Mouse (Mus musculus): Measurements from ENCODE around the gene Ubxn11. TPM values are rescaled to one million over a fixed set of nuclear protein-coding genes. Genes with fewer than 3 reads are reported as not detected.

Gene Ubxn11
- polyA plus RNA-seq, 1 experiment from 2014 or later: 6.2 TPM

- no peak for ATAC-seq
- no peak overlapping the region for H3K4me3 ChIP-seq
- 90% methylated on average over 7 of the region's 7 CpGs for WGBS
Measured at GRCm38 (mm10) chr4:134094004-134094564, 8.3 kb upstream of the Ubxn11 start.

GRCm38 (mm10) chr4:134094923-134095547 lies 7.3 kb upstream of the Ubxn11 start, which contains the start of gene Cd52:
Gene Cd52, minus strand, starts transcription at chr4:134095082.
- Histone ChIP-seq H3K9ac (no peak within 1 kb of the TSS), H3K4me2 (no peak within 1 kb of the TSS), H3K9me3 (replicated peaks) (no peaks in the 10 kb centered on the region), H3K27me3 (no peaks in the 10 kb centered on the region), H3K4me3 (no peak within 1 kb of the TSS), H3K4me1 (no peaks in the 10 kb centered on the region), H3K36me3 (ENCODE audit: poor library complexity, severe bottlenecking) (no peaks in the 10 kb centered on the region), H3K27ac (no peak within 1 kb of the TSS)
- 71% methylated on average over 3 of the region's 3 CpGs for WGBS
- no peak for ATAC-seq

More at GRCm38 (mm10) chr4:134094004-134094564, 8.3 kb upstream of the Ubxn11 start:
- Histone ChIP-seq H3K4me2 (no peak overlapping the region), H3K27me3 (no peaks in the 10 kb centered on the region), H3K9ac (no peak overlapping the region), H3K9me3 (replicated peaks) (no peaks in the 10 kb centered on the region), H3K36me3 (ENCODE audit: poor library complexity, severe bottlenecking) (no peaks in the 10 kb centered on the region), H3K27ac (no peak overlapping the region), H3K4me1 (no peaks in the 10 kb centered on the region)

- no peaks in the 10 kb centered on the region for H3K27me3 ChIP-seq
- H3K4me3 ChIP-seq: no peak overlapping the region
- no peaks in the 10 kb centered on the region for H3K4me1 ChIP-seq
- H3K36me3 ChIP-seq (ENCODE audit: poor library complexity, severe bottlenecking): no peaks in the 10 kb centered on the region
- H3K9ac ChIP-seq: no peak overlapping the region
- no peak for ATAC-seq
- no peak overlapping the region for H3K4me2 ChIP-seq
- H3K9me3 ChIP-seq (replicated peaks): no peaks in the 10 kb centered on the region
- 86% methylated on average over 3 of the region's 3 CpGs for WGBS
- no peak overlapping the region for H3K27ac ChIP-seq
Measured at GRCm38 (mm10) chr4:134096120-134096519, 6.2 kb upstream of the Ubxn11 start.

DNA sequence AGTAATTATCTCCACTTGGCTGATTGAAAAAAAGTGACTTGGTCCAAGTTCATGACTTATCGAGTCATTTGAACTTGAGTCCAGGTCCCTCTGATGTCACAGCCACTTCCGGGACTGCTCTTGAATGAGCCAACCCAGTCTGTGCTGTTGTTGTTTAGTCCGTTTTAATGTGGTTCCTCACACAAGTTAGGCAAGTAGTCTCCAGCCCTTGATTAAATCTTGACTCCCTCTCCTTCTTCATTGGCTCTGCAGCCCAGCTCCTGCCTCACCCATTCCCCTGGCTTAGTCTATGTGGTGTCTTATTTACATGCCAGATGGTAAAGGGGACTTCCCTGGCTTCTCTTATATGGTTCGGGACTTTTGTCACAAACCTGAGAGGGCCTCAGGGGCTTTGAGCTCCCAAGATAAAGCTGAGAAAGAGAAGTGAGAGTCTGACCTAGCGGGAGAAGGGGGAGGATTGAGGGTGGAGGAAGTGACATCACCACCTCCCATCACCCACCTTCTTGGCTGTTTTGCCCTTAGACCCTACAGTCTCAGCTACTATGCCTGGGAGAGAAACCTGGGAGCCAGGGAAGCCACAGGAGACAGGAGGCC lies 5.3 kb upstream of the Ubxn11 start:
- no peak overlapping the region for H3K27ac ChIP-seq
- H3K4me2 ChIP-seq: no peak overlapping the region
- no peaks in the 10 kb centered on the region for H3K9me3 ChIP-seq (replicated peaks)
- WGBS: 85% methylated on average over 5 of the region's 5 CpGs
- H3K36me3 ChIP-seq (ENCODE audit: poor library complexity, severe bottlenecking): no peaks in the 10 kb centered on the region
- no peaks in the 10 kb centered on the region for H3K4me1 ChIP-seq
- no peak for ATAC-seq
- H3K4me3 ChIP-seq: no peak overlapping the region
- H3K9ac ChIP-seq: no peak overlapping the region
- no peaks in the 10 kb centered on the region for H3K27me3 ChIP-seq

GRCm38 (mm10) chr4:134098628-134099027 lies 3.7 kb upstream of the Ubxn11 start:
- no peaks in the 10 kb centered on the region for H3K9me3 ChIP-seq (replicated peaks)
- no peak overlapping the region for H3K4me2 ChIP-seq
- no peak overlapping the region for H3K9ac ChIP-seq
- H3K36me3 ChIP-seq (ENCODE audit: poor library complexity, severe bottlenecking): no peaks in the 10 kb centered on the region
- H3K4me1 ChIP-seq: peaks cover 8% of the 10 kb centered on the region
- no peak overlapping the region for H3K4me3 ChIP-seq
- no peak for ATAC-seq
- H3K27me3 ChIP-seq: no peaks in the 10 kb centered on the region
- WGBS: 77% methylated on average over 8 of the region's 8 CpGs
- no peak overlapping the region for H3K27ac ChIP-seq

DNA sequence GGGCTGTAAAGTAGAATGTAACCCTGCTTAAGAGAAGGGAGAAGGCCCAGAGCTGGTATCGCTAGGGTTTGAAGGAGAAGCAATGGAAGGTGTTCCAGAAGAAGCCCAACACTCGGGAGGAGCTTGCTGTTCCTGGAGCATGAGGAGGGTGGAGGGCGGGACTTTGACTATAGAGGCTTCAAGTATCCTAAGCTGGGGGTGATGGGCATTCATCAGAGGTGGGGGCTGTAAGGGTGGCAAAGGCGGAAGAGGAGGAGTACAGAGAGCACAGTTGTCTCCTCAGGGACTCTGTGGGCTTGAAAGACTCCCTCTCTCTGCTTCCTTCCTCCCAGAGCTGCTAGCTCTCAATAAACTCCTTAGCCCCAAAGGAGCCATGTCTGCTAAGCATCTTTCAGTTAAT lies 2.1 kb upstream of the Ubxn11 start:
- H3K9me3 ChIP-seq (replicated peaks): no peaks in the 10 kb centered on the region
- no peaks in the 10 kb centered on the region for H3K27me3 ChIP-seq
- H3K4me3 ChIP-seq: no peak overlapping the region
- no peak for ATAC-seq
- H3K4me1 ChIP-seq: peaks cover 8% of the 10 kb centered on the region
- WGBS: 77% methylated on average over 4 of the region's 4 CpGs
- no peaks in the 10 kb centered on the region for H3K36me3 ChIP-seq (ENCODE audit: poor library complexity, severe bottlenecking)
- no peak overlapping the region for H3K4me2 ChIP-seq
- H3K27ac ChIP-seq: no peak overlapping the region
- no peak overlapping the region for H3K9ac ChIP-seq

GRCm38 (mm10) chr4:134102742-134103119 lies 361 bp downstream of the Ubxn11 start:
- H3K4me1 ChIP-seq: peaks cover 8% of the 10 kb centered on the region
- H3K4me3 ChIP-seq: peak overlapping the region; percentile 81
- ATAC-seq: peak; percentile 76; the same call in 1 of the 2 replicates
- 3% methylated on average over 21 of the region's 21 CpGs for WGBS
- peak overlapping the region; percentile 74 for H3K4me2 ChIP-seq
- no peaks in the 10 kb centered on the region for H3K27me3 ChIP-seq
- no peaks in the 10 kb centered on the region for H3K9me3 ChIP-seq (replicated peaks)
- no peak overlapping the region for H3K27ac ChIP-seq
- H3K36me3 ChIP-seq (ENCODE audit: poor library complexity, severe bottlenecking): no peaks in the 10 kb centered on the region
- H3K9ac ChIP-seq: peak overlapping the region; percentile 71

- Histone ChIP-seq H3K27me3 (no peaks in the 10 kb centered on the region), H3K4me3 (no peak overlapping the region), H3K9me3 (replicated peaks) (no peaks in the 10 kb centered on the region), H3K27ac (no peak overlapping the region), H3K36me3 (ENCODE audit: poor library complexity, severe bottlenecking) (no peaks in the 10 kb centered on the region), H3K9ac (no peak overlapping the region), H3K4me2 (no peak overlapping the region), H3K4me1 (peaks cover 8% of the 10 kb centered on the region)
- WGBS: 87% methylated on average over 7 of the region's 7 CpGs
- no peak for ATAC-seq
Measured at GRCm38 (mm10) chr4:134106105-134106504, 3.7 kb downstream of the Ubxn11 start.

GRCm38 (mm10) chr4:134107730-134108129 lies 5.4 kb downstream of the Ubxn11 start:
- 87% methylated on average over 7 of the region's 7 CpGs for WGBS

GRCm38 (mm10) chr4:134108196-134108595 lies 5.8 kb downstream of the Ubxn11 start:
- H3K9me3 ChIP-seq (replicated peaks): no peaks in the 10 kb centered on the region
- no peak overlapping the region for H3K4me2 ChIP-seq
- no peak overlapping the region; the same call in 1 of the 2 replicates for H3K9ac ChIP-seq
- H3K27me3 ChIP-seq: no peaks in the 10 kb centered on the region
- H3K27ac ChIP-seq: no peak overlapping the region
- WGBS: 72% methylated on average over 5 of the region's 5 CpGs
- H3K4me3 ChIP-seq: no peak overlapping the region
- peaks cover 4% of the 10 kb centered on the region for H3K4me1 ChIP-seq
- no peaks in the 10 kb centered on the region for H3K36me3 ChIP-seq (ENCODE audit: poor library complexity, severe bottlenecking)
- no peak for ATAC-seq

More at GRCm38 (mm10) chr4:134107730-134108129, 5.4 kb downstream of the Ubxn11 start:
- no peak for ATAC-seq
- Histone ChIP-seq H3K4me1 (peaks cover 6% of the 10 kb centered on the region), H3K27ac (no peak overlapping the region), H3K27me3 (no peaks in the 10 kb centered on the region), H3K9ac (no peak overlapping the region; the same call in 1 of the 2 replicates), H3K4me2 (no peak overlapping the region), H3K9me3 (replicated peaks) (no peaks in the 10 kb centered on the region), H3K36me3 (ENCODE audit: poor library complexity, severe bottlenecking) (no peaks in the 10 kb centered on the region), H3K4me3 (no peak overlapping the region)

GRCm38 (mm10) chr4:134110653-134111052 lies 8.3 kb downstream of the Ubxn11 start:
- no peak overlapping the region for H3K9ac ChIP-seq
- no peak overlapping the region for H3K27ac ChIP-seq
- no peak overlapping the region for H3K4me3 ChIP-seq
- peaks cover 5% of the 10 kb centered on the region; the same call in 1 of the 2 replicates for H3K4me1 ChIP-seq
- no peaks in the 10 kb centered on the region for H3K9me3 ChIP-seq (replicated peaks)
- WGBS: 57% methylated on average over 3 of the region's 3 CpGs
- H3K36me3 ChIP-seq (ENCODE audit: poor library complexity, severe bottlenecking): no peaks in the 10 kb centered on the region
- no peaks in the 10 kb centered on the region for H3K27me3 ChIP-seq
- H3K4me2 ChIP-seq: no peak overlapping the region
- no peak for ATAC-seq

- Histone ChIP-seq H3K4me2 (no peak overlapping the region), H3K4me1 (peaks cover 5% of the 10 kb centered on the region; the same call in 1 of the 2 replicates), H3K9ac (no peak overlapping the region), H3K27ac (no peak overlapping the region), H3K4me3 (no peak overlapping the region), H3K27me3 (no peaks in the 10 kb centered on the region), H3K36me3 (ENCODE audit: poor library complexity, severe bottlenecking) (no peaks in the 10 kb centered on the region), H3K9me3 (replicated peaks) (no peaks in the 10 kb centered on the region)
- 92% methylated on average over 6 of the region's 6 CpGs for WGBS
- no peak for ATAC-seq
Measured at GRCm38 (mm10) chr4:134112403-134112802, 10.0 kb downstream of the Ubxn11 start.

Data from forebrain, embryonic 13.5 days (tissue).